Mouse (Mus musculus): ENCODE measurements around the gene F9.
"Not testable (repeated sequence)": the region's sequence is repeated elsewhere in the genome, so short reads cannot be mapped to it uniquely, and the experiment has no call there.

F9 gene

DNA sequence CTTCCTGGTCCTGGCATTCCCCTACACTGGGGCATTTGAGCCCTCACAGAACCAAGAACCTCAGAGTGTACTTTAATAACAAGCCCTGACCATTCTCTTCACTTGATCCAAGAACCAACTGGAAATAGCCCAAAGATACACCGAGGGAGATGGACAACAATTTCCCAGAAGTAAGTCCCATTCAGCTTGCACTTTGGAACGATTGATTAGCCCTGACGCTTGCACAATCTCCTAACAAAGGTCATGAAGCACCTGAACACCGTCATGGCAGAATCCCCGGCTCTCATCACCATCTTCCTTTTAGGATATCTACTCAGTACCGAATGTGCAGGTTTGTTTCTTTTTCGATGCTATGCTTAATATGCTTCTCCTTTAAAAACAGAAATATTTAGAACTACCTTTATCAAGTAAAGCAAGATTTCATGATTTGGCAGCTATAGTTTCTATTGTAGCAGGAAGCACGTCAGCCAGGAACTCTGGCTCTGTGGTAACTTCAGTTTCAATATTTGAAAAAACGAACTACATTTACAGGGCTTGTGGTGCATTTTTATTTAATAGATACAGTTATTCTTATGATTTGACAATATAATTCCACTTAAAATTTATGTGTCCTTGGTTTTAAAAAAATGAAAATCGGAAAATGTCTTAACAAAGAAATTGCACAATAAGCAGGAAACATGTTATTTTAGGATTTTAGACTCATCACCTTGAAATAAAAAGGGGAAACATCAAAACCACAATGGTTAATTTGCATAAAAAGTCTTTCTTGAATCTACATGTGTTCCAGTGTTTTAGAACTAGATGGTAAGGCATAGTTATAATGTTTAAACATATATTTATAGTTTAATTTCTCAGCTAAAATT is at the start of gene F9:
TSS of gene F9 (plus strand) at position 244 of the 863 bp plus-strand sequence.
- DNase-seq (ENCODE audit: extremely low read depth, insufficient read length, low spot score): no peak

GRCm38 (mm10) chrX:59969767-59970166 is 29.5 kb upstream of the F9 start:
- DNase-seq (ENCODE audit: extremely low read depth, insufficient read length, low spot score): not testable (repeated sequence)

- no peak for DNase-seq (ENCODE audit: extremely low read depth, insufficient read length, low spot score)
Measured at GRCm38 (mm10) chrX:60000084-60000443, 800 bp downstream of the F9 start.

DNA sequence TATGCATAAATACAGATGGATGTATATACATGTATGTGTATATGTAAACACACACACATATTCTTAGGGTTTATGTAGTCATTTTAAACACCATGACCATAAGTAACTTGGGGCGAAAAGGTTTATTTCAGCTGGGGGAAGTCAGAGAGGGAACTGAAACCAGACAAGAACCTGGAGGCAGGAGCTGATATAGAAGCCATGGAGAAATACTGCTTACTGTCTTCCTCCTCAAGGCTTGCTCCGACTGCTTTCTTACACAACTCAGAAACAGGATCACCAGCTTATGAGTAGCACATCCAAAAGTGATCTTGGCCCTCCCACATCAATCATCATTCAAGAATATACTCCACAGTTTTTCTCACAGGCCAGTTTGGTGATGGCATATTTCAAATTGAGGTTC is 2.2 kb downstream of the F9 start:
- DNase-seq (ENCODE audit: extremely low read depth, insufficient read length, low spot score): no peak

DNA sequence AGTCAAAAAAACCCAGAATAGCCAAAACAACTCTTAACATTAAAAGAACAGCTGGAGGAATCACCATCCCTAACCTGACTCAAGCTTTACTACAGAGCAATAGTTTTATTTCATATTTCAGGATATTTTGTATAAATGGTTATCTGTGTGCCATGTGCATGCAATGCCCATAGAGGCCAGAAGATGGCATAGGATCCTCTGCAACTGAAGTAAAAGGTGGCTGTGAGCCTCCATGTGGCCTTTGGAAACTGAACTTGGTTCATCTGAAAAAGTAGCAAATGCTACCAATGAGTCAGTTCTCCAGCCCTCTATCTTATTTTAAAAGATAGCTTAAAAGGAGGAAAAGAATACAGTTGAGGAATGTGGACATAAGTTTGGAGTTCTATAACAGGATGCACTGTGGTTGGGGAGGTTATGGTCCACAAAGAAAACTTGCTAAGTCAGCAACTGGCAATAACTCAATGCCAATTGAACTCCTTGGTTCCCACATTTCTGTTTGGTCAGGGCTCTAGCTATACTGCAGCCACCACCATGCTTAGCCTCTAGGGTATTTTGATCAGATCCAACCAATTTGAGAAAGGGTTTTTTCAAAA is 13.9 kb downstream of the F9 start:
- no peak for DNase-seq (ENCODE audit: extremely low read depth, insufficient read length, low spot score)

GRCm38 (mm10) chrX:60014588-60014987 is 15.3 kb downstream of the F9 start:
- DNase-seq (ENCODE audit: extremely low read depth, insufficient read length, low spot score): no peak

DNA sequence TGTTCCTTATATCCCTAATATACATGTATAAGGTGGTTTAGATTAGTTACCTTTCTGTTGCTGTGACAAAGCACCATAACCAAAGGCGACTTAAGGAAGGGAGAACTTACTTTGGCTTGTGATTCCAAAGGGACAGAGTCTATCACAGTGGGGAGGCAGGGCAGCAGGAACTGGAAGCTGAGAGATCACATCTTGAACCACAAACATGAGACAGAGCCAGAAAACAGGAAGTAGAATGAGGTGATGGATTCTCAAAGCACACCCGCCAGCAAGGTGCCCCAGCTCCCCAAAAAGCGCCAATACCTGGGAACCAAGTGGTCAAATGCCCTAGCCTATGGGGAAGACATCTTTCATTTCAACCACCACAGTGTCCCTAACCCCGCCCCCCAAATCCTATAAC is 21.7 kb downstream of the F9 start:
- DNase-seq (ENCODE audit: extremely low read depth, insufficient read length, low spot score): no peak

- DNase-seq (ENCODE audit: extremely low read depth, insufficient read length, low spot score): no peak
Measured at GRCm38 (mm10) chrX:60021595-60021994, 22.3 kb downstream of the F9 start.

DNA sequence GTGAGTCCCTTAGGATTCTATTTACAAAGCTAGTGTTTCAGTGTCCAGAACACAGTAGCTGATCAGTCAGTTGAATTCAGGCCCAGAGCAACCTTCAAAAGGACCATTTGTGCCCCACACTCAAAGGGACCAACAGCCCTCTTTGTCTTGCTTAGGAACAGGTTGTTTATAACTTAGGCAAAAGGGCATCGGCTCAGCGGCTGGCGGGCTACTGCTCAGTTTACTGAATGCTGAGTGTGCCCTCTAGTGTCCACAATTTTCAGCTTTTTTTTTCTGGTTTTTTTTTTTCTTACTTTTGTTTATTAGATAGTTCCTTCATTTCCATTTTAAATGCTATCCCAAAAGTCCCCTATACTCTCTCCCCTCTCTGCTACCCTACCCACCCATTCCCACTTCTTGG is 27.4 kb downstream of the F9 start:
- no peak for DNase-seq (ENCODE audit: extremely low read depth, insufficient read length, low spot score)

DNA sequence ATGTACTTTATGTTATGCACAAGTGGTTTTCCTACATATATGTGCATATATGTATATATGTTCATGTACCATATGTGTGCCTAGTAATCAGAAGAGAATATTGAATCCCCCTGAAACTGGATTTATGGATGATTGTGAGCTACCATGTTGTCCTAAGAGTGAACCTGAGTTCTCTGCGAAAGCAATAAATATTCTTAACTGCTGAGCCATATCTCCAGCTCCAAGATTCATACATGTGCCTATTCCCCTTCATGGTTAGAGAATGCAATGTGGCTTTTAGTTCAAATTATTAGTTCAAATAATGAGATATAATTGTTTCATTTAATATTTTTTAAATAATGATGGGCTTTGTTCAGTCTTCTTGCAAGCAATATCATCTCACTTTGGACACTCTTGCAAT is 55.5 kb downstream of the F9 start:
- DNase-seq (ENCODE audit: extremely low read depth, insufficient read length, low spot score): no peak

GRCm38 (mm10) chrX:60055185-60055584 is 55.9 kb downstream of the F9 start:
- no peak for DNase-seq (ENCODE audit: extremely low read depth, insufficient read length, low spot score)

GRCm38 (mm10) chrX:60075359-60075758 is 76.1 kb downstream of the F9 start:
- no peak for DNase-seq (ENCODE audit: extremely low read depth, insufficient read length, low spot score)

Data from 3134 (cell line).